Mouse (Mus musculus) limb, embryonic 14.5 days (tissue): ENCODE data around the gene Ccnt2. TPM values are rescaled to one million over a fixed set of nuclear protein-coding genes. Genes with fewer than 3 reads are reported as not detected.

Experiments used
- ATAC-seq: fragments of 200-750 bp; cut with Nextera tagmentation; 2 replicates; pipeline ENCODE4 v1.8.0; 2017; ENCODE audit warnings: low read depth, moderate number of reproducible peaks, moderate TSS enrichment; ENCODE audit not compliant: low FRiP score
- DNase-seq: peaks from one replicate; pipeline ENCODE4 v3.0.0-alpha.2; 2015; ENCODE audit warnings: low spot score
- H3K27ac ChIP-seq: fragments of 300-500 bp; sonication (generic); replicated peaks from 2 replicates; pipeline ENCODE4 v1.5.1; 2014; ENCODE audit warnings: low read depth, mild to moderate bottlenecking, low read length, moderate library complexity, mixed read lengths
- H3K27me3 ChIP-seq: fragments of 300-500 bp; sonication (generic); 2 replicates; pipeline ENCODE4 v1.6.1; 2014; ENCODE audit warnings: low read length, mixed read lengths; ENCODE audit not compliant: control insufficient read depth, insufficient read depth
- H3K36me3 ChIP-seq: fragments of 300-500 bp; sonication (generic); 2 replicates; pipeline ENCODE4 v1.6.1; 2014; ENCODE audit warnings: mild to moderate bottlenecking, low read length, moderate library complexity, mixed read lengths; ENCODE audit not compliant: control insufficient read depth, insufficient read depth
- H3K4me1 ChIP-seq: fragments of 300-500 bp; sonication (generic); 2 replicates; pipeline ENCODE4 v1.6.1; 2014; ENCODE audit warnings: antibody characterized with exemption, low read length, mixed read lengths; ENCODE audit not compliant: control insufficient read depth, insufficient read depth
- H3K4me2 ChIP-seq: fragments of 300-500 bp; sonication (generic); replicated peaks from 2 replicates; pipeline ENCODE4 v1.6.1; 2014; ENCODE audit warnings: low read depth, mild to moderate bottlenecking, low read length, moderate library complexity; ENCODE audit not compliant: severe bottlenecking
- H3K4me3 ChIP-seq: fragments of 300-500 bp; sonication (generic); replicated peaks from 2 replicates; pipeline ENCODE4 v1.5.1; 2014; ENCODE audit warnings: low read length
- H3K9ac ChIP-seq: fragments of 300-500 bp; sonication (generic); 2 replicates; pipeline ENCODE4 v1.6.1; 2014; ENCODE audit warnings: mild to moderate bottlenecking, low read depth, low read length, moderate library complexity; ENCODE audit not compliant: severe bottlenecking
- H3K9me3 ChIP-seq: fragments of 300-500 bp; sonication (generic); 2 replicates; pipeline ENCODE4 v1.6.1; 2016; ENCODE audit warnings: low read length; ENCODE audit not compliant: control insufficient read depth
- POLR2A ChIP-seq: fragments of 200-500 bp; IDR thresholded peaks from 2 replicates; pipeline ENCODE4 v1.8.0; 2012; ENCODE audit warnings: inconsistent platforms, mild to moderate bottlenecking, moderate library complexity, borderline replicate concordance; ENCODE audit not compliant: insufficient read depth, insufficient read length; ENCODE audit errors: extremely low read depth
- WGBS: fragments of 180-500 bp; shearing (Covaris S2); extraction: QIAGEN DNeasy Blood & Tissue Kit; methylation state at CpG from one replicate; pipeline ENCODE4 v1.1.7; 2014; 5-methylcytosine and 5-hydroxymethylcytosine counted together
- polyA plus RNA-seq, 2 experiments: library from polyadenylated mRNA; depleted of rRNA in 1 of 2; stranded (reverse) in 1 of 2; unstranded in 1 of 2; fragments of >200 nt; fragmentation: Nextera tagmentation in 1 of 2; extraction: Ambion mirVana in 1 of 2; gene quantifications; 2 replicates each; pipeline versions ENCODE4 v1.2.1 to v1.2.3; 2012 to 2014

Ccnt2 gene
- polyA plus RNA-seq, 2 experiments = 53.6 to 67.0 TPM

GRCm38 (mm10) chr1:127788943-127789342 lies 15.0 kb downstream of the Ccnt2 start:
- no peak for TF ChIP-seq POLR2A

GRCm38 (mm10) chr1:127793459-127793858 lies 19.5 kb downstream of the Ccnt2 start:
- TF ChIP-seq POLR2A = no peak
- H3K9ac ChIP-seq = no peak overlapping the region
- H3K4me2 ChIP-seq = no peak overlapping the region
- no peaks in the 10 kb centered on the region for H3K27me3 ChIP-seq
- H3K36me3 ChIP-seq = peaks cover 21% of the 10 kb centered on the region
- no peaks in the 10 kb centered on the region for H3K9me3 ChIP-seq
- 85% methylated on average over 1 of the region's 1 CpGs for WGBS
- H3K27ac ChIP-seq = no peak overlapping the region
- no peaks in the 10 kb centered on the region for H3K4me1 ChIP-seq
- DNase-seq (no peak), ATAC-seq (no peak)
- H3K4me3 ChIP-seq = no peak overlapping the region

More at GRCm38 (mm10) chr1:127788943-127789342, 15.0 kb downstream of the Ccnt2 start:
- Histone ChIP-seq H3K27me3 (no peaks in the 10 kb centered on the region), H3K27ac (no peak overlapping the region), H3K36me3 (peaks cover 10% of the 10 kb centered on the region), H3K4me1 (0 out of 2 replicates have a peak, but pooled peaks cover 6% of the 10 kb centered on the region), H3K4me3 (no peak overlapping the region), H3K9ac (no peak overlapping the region), H3K4me2 (no peak overlapping the region), H3K9me3 (no peaks in the 10 kb centered on the region)
- ATAC-seq (no peak), DNase-seq (no peak)
- WGBS = 63% methylated on average over 6 of the region's 6 CpGs

GRCm38 (mm10) chr1:127795087-127795769 lies 21.3 kb downstream of the Ccnt2 start:
- H3K9me3 ChIP-seq = no peaks in the 10 kb centered on the region
- TF ChIP-seq POLR2A = no peak
- ATAC-seq (no peak), DNase-seq (no peak)
- peaks cover 31% of the 10 kb centered on the region for H3K36me3 ChIP-seq
- H3K4me1 ChIP-seq = no peaks in the 10 kb centered on the region
- no peak overlapping the region for H3K27ac ChIP-seq
- H3K4me3 ChIP-seq = no peak overlapping the region
- H3K4me2 ChIP-seq = no peak overlapping the region
- H3K9ac ChIP-seq = no peak overlapping the region
- 91% methylated on average over 6 of the region's 6 CpGs for WGBS
- H3K27me3 ChIP-seq = no peaks in the 10 kb centered on the region

- H3K4me3 ChIP-seq = no peak overlapping the region
- no peaks in the 10 kb centered on the region for H3K9me3 ChIP-seq
- H3K27me3 ChIP-seq = no peaks in the 10 kb centered on the region
- WGBS = 68% methylated on average over 4 of the region's 4 CpGs
- H3K36me3 ChIP-seq = peaks cover 36% of the 10 kb centered on the region
- H3K4me2 ChIP-seq = no peak overlapping the region
- ATAC-seq (no peak), DNase-seq (no peak)
- H3K4me1 ChIP-seq = no peaks in the 10 kb centered on the region
- no peak overlapping the region for H3K9ac ChIP-seq
- no peak overlapping the region for H3K27ac ChIP-seq
- TF ChIP-seq POLR2A = no peak
These were observed 22.4 kb downstream of the Ccnt2 start for GRCm38 (mm10) chr1:127796341-127796740.

- Histone ChIP-seq H3K4me3 (no peak overlapping the region), H3K4me1 (no peaks in the 10 kb centered on the region), H3K9ac (no peak overlapping the region), H3K36me3 (peaks cover 39% of the 10 kb centered on the region), H3K27ac (no peak overlapping the region), H3K4me2 (no peak overlapping the region), H3K27me3 (no peaks in the 10 kb centered on the region), H3K9me3 (no peaks in the 10 kb centered on the region)
- ATAC-seq = no peak
- no peak for TF ChIP-seq POLR2A
- WGBS = 65% methylated on average over 1 of the region's 1 CpGs
- no peak for DNase-seq
These were observed 22.8 kb downstream of the Ccnt2 start for GRCm38 (mm10) chr1:127796752-127797151.
